Mouse (Mus musculus): ENCODE results near the gene Gm13694.
"Not testable (repeated sequence)": the region's sequence is repeated elsewhere in the genome, so short reads cannot be mapped to it uniquely, and the experiment has no call there.

Gene Gm13694

GRCm38 (mm10) chr2:83978633-83979032 is at the start of gene Gm13694:
Gm13694 (plus strand) TSS chr2:83978933.
- DNase-seq (ENCODE audit: low read depth), result not testable (repeated sequence)

GRCm38 (mm10) chr2:83929478-83930088 is 49.1 kb upstream of the Gm13694 start:
- peak; percentile 94 for DNase-seq (ENCODE audit: low read depth)

- DNase-seq (ENCODE audit: low read depth), result no peak
These were observed 37.8 kb upstream of the Gm13694 start, which contains the start of gene Zswim2 for GRCm38 (mm10) chr2:83940931-83941361. Zswim2 (minus strand) TSS chr2:83941228.

GRCm38 (mm10) chr2:83941378-83941777 is 37.4 kb upstream of the Gm13694 start:
- peak; percentile 16 for DNase-seq (ENCODE audit: low read depth)

GRCm38 (mm10) chr2:83941792-83942191 is 36.9 kb upstream of the Gm13694 start:
- DNase-seq (ENCODE audit: low read depth), result peak; percentile 75

GRCm38 (mm10) chr2:83955393-83955792 is 23.3 kb upstream of the Gm13694 start, which contains the start of gene Gm13698:
Gm13698 (plus strand) TSS chr2:83955693.
- DNase-seq (ENCODE audit: low read depth), result not testable (repeated sequence)

GRCm38 (mm10) chr2:83961203-83961602 is 17.5 kb upstream of the Gm13694 start, which contains the start of gene Gm13693:
Gm13693 (plus strand) TSS chr2:83961503.
- DNase-seq (ENCODE audit: low read depth), result not testable (repeated sequence)

- DNase-seq (ENCODE audit: low read depth), result not testable (repeated sequence)
These were observed 11.7 kb upstream of the Gm13694 start, which contains the start of gene Gm13695 for GRCm38 (mm10) chr2:83967013-83967412. Gm13695 (plus strand) TSS chr2:83967313.

GRCm38 (mm10) chr2:83972823-83973222 is 5.9 kb upstream of the Gm13694 start, which contains the start of gene Gm13696:
Gm13696 (plus strand) TSS chr2:83973123.
- DNase-seq (ENCODE audit: low read depth), result not testable (repeated sequence)

GRCm38 (mm10) chr2:83984443-83984842 is 5.7 kb downstream of the Gm13694 start, which contains the start of gene Gm13697:
Gm13697 (plus strand) TSS chr2:83984743.
- DNase-seq (ENCODE audit: low read depth), result not testable (repeated sequence)

- not testable (repeated sequence) for DNase-seq (ENCODE audit: low read depth)
These were observed 11.5 kb downstream of the Gm13694 start, which contains the start of gene Gm13691 for GRCm38 (mm10) chr2:83990253-83990652. Gm13691 (plus strand) TSS chr2:83990553.

GRCm38 (mm10) chr2:83993639-83994255 is 15.0 kb downstream of the Gm13694 start:
- peak; percentile 94 for DNase-seq (ENCODE audit: low read depth)

GRCm38 (mm10) chr2:83994526-83994925 is 15.8 kb downstream of the Gm13694 start:
- DNase-seq (ENCODE audit: low read depth), result not testable (repeated sequence)

- DNase-seq (ENCODE audit: low read depth), result no peak
These were observed 30.2 kb downstream of the Gm13694 start for GRCm38 (mm10) chr2:84008913-84009312.

GRCm38 (mm10) chr2:84009818-84010217 is 31.1 kb downstream of the Gm13694 start:
- peak; percentile 85 for DNase-seq (ENCODE audit: low read depth)

- DNase-seq (ENCODE audit: low read depth), result no peak
These were observed 35.8 kb downstream of the Gm13694 start for GRCm38 (mm10) chr2:84014572-84014971.

- not testable (repeated sequence) for DNase-seq (ENCODE audit: low read depth)
These were observed 37.6 kb downstream of the Gm13694 start for GRCm38 (mm10) chr2:84016291-84016690.

- DNase-seq (ENCODE audit: low read depth), result peak; percentile 92
These were observed 39.6 kb downstream of the Gm13694 start for GRCm38 (mm10) chr2:84018330-84018729.

GRCm38 (mm10) chr2:84019519-84020305 is 41.0 kb downstream of the Gm13694 start:
- peak; percentile 99 for DNase-seq (ENCODE audit: low read depth)

- no peak for DNase-seq (ENCODE audit: low read depth)
These were observed 43.2 kb downstream of the Gm13694 start for GRCm38 (mm10) chr2:84021930-84022329.

- DNase-seq (ENCODE audit: low read depth), result no peak
These were observed 44.2 kb downstream of the Gm13694 start for GRCm38 (mm10) chr2:84022905-84023304.

- no peak for DNase-seq (ENCODE audit: low read depth)
These were observed 44.6 kb downstream of the Gm13694 start for GRCm38 (mm10) chr2:84023319-84023718.
